In genomic region chr10:20042081-20042480, GRCm38 (mm10) we compare ENCODE assay signal across 14 mouse cellular contexts.
"Had no signal": no experiment of that assay in that cellular context is flagged by ENCODE, and none has a peak within 500 bp of the region (broad histone marks: within the 10 kb centered on the region; RNA-seq: fewer than 3 reads in every experiment).

No protein-coding gene starts in this region.

- H3K4me3 ChIP-seq: kidney, embryonic 15.5 days; limb, embryonic 15.5 days; liver, embryonic 13.5 days; lung, embryonic 15.5 days; megakaryocyte, embryonic 14.5 days; midbrain, embryonic 15.5 days; neural tube, embryonic 12.5 days had no signal

- H3K9me3 ChIP-seq: kidney, embryonic 15.5 days; limb, embryonic 15.5 days; liver, embryonic 13.5 days; lung, embryonic 15.5 days; midbrain, embryonic 15.5 days; neural tube, embryonic 12.5 days had no signal

- H3K9ac ChIP-seq: kidney, embryonic 15.5 days; limb, embryonic 15.5 days; liver, embryonic 13.5 days; liver, postnatal 0 days; lung, embryonic 15.5 days; midbrain, embryonic 15.5 days; neural tube, embryonic 12.5 days had no signal

- H3K36me3 ChIP-seq: kidney, embryonic 15.5 days; limb, embryonic 15.5 days; liver, embryonic 13.5 days; lung, embryonic 15.5 days; midbrain, embryonic 15.5 days; neural tube, embryonic 12.5 days had no signal

- DNase-seq: kidney, postnatal 25 days; liver, embryonic 13.5 days; liver, postnatal 0 days; lung, postnatal 14 days; thymus, adult 2 months; thymus, postnatal 25 days had no signal

- H3K27me3 ChIP-seq: kidney, embryonic 15.5 days; limb, embryonic 15.5 days; liver, embryonic 13.5 days; lung, embryonic 15.5 days; megakaryocyte, embryonic 14.5 days; midbrain, embryonic 15.5 days; neural tube, embryonic 12.5 days had no signal

- H3K4me2 ChIP-seq: kidney, embryonic 15.5 days; limb, embryonic 15.5 days; liver, embryonic 13.5 days; lung, embryonic 15.5 days; midbrain, embryonic 11.5 days; midbrain, embryonic 15.5 days; neural tube, embryonic 12.5 days had no signal

- H3K27ac ChIP-seq: kidney, embryonic 15.5 days; limb, embryonic 15.5 days; liver, embryonic 13.5 days; lung, embryonic 15.5 days; macrophage; midbrain, embryonic 15.5 days; neural tube, embryonic 12.5 days had no signal

- H3K4me1 ChIP-seq: midbrain, embryonic 15.5 days; neural tube, embryonic 12.5 days had no signal

- ATAC-seq: liver, postnatal 0 days; midbrain, embryonic 15.5 days had no signal
